8 mouse cellular contexts compared by ENCODE assay signal in genomic region chr13:118227354-118227753, GRCm38 (mm10).
DNase-seq lines count a peak whose midpoint lies in the region; ATAC-seq lines count a peak whose summit lies in the region.

No protein-coding gene starts in this region.

- no peak for ATAC-seq in cerebellum, adult (ENCODE audit: insufficient number of reproducible peaks, low FRiP score, low TSS enrichment)

- intact Hi-C loops in left cerebral cortex, postnatal 25 days (cut with DNase I): loop anchor here (5.0 kb wide), 2 partner anchors 625 to 675 kb away; partner anchors contain the start of gene Hcn1

- peak; percentile 26 to 53 for DNase-seq in cerebellum, adult 18-20 months
- DNase-seq in left cerebral cortex, postnatal 25 days (ENCODE audit: low spot score in 2 of 2): peak; percentile 14 to 33
- DNase-seq in left cerebral cortex, adult 11 months (ENCODE audit: low spot score): no peak
- DNase-seq in Muller cell, postnatal 12 days (ENCODE audit: inconsistent ontology term): peak; percentile 44
- DNase-seq in embryo, embryonic 9.5 days (ENCODE audit: extremely low spot score): peak; percentile 20
- DNase-seq in naive thymus-derived CD4-positive, alpha-beta T cell, adult 2 months (ENCODE audit: low read depth): peak; percentile 35
- DNase-seq in spleen, adult 18-20 months: no peak

Comparison
In these comparisons a context has a peak if more than half of its experiments do, and no peak if none do; other contexts are left out.
1. DNase-seq: peak in cerebellum, adult 18-20 months (2 of 2), left cerebral cortex, postnatal 25 days (2 of 2), Muller cell, postnatal 12 days (single experiment), embryo, embryonic 9.5 days (single experiment) and naive thymus-derived CD4-positive, alpha-beta T cell, adult 2 months (single experiment); none in left cerebral cortex, adult 11 months (single experiment) and spleen, adult 18-20 months (0 of 2).